Mouse (Mus musculus): ENCODE measurements around the gene Krt84.
"Not testable (repeated sequence)": the region's sequence is repeated elsewhere in the genome, so short reads cannot be mapped to it uniquely, and the experiment has no call there.

The Krt84 gene

DNA sequence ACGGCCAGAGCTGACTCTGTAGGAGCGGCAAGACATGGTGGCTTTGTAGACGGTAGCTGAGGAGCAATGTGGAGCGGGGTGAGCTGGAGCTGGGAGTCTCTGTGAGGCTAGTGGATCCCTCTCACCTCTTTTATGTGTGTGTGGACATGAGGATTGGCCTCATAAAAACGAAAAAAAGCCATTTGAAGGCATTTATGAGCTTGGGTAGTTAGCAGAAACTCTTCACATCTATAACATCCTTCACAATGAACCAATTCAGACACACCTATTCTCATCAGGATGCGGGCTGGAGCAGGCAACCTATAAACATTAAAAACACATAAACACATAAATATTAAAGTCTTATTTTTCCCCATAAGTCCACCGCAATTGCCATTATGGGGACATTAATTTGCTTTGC lies at the start of gene Krt84:
Krt84 (minus strand) TSS at position 101 of the 400 bp plus-strand sequence.
- CTCF ChIA-PET = no interaction called here

DNA sequence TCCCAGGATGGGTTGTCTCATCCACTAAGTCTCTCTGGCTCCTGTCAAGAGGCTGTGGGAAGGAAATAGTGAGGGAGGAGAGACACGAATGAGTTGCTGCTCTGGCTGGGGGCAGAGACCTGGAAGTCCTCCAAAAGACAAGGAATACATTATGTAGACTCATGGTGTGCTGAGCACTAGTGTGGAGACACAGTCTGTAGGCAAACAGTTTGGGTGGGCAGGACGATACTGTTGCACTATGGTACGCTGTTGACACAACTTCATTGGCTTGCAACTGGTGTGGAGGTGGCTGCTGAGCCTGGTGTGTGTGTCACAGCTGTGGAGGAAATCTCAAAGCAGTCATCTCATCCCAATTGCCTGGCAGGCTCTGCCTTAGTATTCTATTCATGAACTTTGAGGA lies 49.1 kb upstream of the Krt84 start:
- CTCF ChIA-PET = no interaction called here

DNA sequence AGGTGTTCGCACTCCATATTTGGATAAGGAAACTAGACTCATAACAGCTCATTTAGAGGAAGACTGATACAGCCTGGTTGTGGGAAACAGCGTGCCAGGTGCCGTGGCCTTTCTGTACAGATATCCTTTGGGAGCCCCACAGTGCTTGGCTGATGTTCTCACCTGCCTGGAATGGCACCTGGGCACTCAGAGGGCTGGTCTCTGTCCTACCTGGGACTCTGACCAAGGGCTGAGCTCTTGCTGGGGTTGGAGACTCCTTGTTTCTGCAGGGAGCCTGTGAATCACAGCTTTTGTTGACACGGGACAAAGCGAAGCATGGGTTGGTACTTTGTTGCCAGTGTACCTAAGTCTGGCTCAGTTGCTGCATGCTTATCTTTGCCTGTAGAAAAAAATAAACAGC lies 42.9 kb upstream of the Krt84 start:
- CTCF ChIA-PET = no interaction called here

DNA sequence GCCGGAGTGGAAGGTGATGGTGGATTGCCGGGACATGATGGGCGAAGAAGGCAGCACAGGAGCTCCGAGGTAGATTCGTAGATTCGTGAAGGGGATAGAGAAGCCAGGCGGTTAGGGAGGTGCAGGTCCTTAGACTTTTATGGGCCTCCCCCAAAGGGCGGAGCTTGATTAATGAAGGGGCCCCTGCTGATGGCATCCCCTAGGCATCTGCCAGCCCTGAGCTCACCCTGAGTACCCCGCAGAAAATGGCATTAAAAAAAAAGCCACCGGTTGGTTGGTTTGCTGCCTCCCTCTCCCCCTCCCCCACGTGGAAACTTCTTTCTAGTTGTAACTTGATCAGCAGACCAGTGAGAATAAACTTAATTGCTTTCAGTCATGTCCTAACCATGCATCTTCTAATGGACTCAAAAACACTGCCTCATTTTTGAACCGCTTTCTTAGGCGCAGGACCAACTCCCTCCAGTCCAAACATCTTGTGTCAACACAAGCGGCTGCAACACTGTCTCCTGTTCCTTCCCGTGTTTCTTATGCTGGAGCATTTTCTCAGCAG lies 41.3 kb upstream of the Krt84 start, which contains the start of gene Krt75:
Krt75 (minus strand) TSS at position 109 of the 550 bp plus-strand sequence.
- CTCF ChIA-PET = no interaction called here

DNA sequence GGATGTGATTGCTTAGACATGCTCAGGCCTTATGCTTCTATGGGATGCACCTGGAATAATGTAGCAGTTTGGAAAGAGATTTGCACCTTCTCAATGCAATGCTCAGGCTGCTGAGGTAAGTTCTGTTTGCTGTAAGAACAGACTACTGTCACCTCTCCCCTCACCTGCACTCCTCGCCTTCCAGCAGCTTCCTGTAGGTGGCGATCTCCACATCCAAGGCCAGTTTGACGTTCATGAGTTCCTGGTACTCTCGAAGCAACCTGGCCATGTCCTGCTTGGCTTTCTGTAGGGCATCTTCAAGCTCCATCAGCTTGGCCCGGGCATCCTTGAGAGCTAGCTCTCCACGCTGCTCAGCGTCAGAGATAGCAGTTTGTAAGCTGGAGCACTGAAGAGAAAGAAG lies 35.2 kb upstream of the Krt84 start:
- CTCF ChIA-PET = no interaction called here

DNA sequence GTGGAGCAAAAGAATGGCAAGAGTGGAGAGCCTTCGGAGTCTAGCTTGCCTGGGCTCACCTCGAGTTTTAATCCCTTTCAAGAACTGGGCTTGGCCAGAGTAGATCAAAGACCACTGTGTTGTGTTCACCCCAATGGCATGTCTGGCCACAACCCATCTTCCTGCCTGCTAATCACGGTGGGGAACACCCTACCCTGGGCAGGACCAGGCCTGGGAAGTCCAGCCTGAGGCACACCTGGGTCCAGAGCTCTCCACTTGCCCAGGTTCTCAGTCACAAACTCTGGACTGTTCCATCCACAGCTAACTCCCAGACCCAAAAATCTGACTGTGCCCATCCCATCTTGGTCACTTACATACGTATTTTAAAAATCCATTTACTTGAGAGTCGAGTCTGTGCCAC lies 30.2 kb upstream of the Krt84 start, which contains the start of gene Krt90:
Krt90 (minus strand) TSS at position 101 of the 400 bp plus-strand sequence.
- CTCF ChIA-PET = no interaction called here

DNA sequence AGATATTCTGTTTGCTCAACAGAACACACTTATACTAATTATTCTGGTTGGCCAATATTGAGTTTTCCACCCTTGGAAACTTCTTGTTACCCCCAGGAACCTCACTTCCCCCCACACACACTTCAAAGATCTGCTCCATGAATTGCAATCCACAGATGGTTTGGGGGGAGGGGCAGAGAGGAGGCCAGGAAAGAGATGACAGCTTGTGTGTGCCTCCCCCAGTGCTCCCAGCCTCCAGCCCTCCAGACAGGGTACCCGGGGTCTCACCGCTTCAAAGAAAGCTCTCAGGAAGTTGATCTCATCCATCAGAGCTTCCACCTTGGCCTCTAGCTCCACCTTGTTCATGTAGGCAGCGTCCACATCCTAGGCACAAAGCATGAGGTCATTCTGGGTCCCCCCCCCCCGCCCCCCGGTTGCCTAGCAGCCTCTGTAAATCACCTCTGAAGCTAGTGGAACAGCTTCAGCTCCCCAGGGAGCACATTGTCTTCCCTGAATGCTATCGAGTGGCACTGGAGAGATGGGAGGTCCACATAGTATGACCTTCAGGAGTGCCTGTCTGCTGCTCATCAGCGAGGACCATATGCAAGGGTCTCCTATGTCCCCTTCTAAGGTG lies 25.5 kb upstream of the Krt84 start:
- CTCF ChIA-PET = interaction anchor here (0.6 kb wide), 1 partner anchor 26 kb away, joined by 5 read pairs; no protein-coding TSS in a partner anchor

DNA sequence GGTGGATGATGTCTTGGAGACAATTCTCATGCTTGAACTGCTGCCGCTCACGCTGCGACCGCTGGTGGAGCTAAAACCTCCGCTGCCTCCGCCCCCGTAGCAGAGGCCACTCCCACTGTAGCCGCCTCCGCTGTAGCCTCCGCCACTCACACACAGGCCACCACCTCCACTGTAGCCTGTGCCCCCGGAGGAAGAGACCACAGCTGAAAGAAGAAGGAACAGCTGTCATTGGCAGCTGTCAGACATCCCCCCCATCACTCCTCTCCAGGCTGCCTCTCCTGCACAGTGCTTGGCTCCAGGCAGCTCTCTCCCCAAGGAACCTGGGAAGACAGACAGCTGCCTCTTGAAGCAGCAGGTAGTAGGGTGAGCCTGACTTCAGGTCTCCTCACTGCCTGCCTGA lies 20.5 kb upstream of the Krt84 start:
- CTCF ChIA-PET = no interaction called here

DNA sequence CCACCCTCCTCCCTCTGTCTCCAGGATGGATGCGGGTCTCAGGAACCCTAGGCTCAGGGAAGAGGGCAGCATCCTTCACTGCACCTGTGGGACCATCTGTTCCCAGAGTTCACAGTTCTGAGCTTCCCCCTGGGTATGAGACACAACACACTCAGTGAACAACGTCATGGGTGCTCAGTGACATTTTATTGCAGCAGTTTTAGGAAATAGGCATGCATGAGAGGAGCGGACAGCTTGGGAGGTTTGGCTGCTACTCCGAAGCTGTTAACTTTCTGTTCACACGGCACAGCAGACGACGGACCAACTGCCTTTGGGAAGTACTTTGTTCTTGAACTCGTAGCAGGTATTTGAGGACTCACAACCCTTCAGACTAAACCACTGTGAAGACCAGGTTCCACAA lies 19.6 kb upstream of the Krt84 start:
- CTCF ChIA-PET = no interaction called here

DNA sequence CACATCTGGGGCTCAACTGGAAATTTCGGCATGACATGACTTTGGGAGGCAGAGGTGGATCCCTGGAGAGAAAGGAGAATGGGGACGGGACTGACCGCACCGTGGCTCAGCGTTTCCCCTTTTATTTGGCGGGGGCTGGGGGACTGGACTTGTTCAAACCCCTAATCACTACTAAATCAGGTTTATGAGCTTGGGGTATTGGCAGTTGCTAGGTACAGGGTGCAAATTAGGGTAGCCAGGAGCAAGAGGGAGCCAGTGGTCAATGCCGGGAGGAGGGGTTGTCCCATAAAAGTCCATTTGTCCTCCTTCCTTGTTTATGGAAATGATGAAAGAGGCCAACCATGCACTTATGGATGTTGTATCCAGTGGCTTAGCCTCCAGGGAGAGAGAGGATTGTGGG lies 17.9 kb upstream of the Krt84 start, which contains the start of gene Krt82:
Krt82 (minus strand) TSS at position 101 of the 400 bp plus-strand sequence.
- CTCF ChIA-PET = interaction anchor here (0.5 kb wide), 1 partner anchor 10 kb away, joined by 4 read pairs; no protein-coding TSS in a partner anchor

DNA sequence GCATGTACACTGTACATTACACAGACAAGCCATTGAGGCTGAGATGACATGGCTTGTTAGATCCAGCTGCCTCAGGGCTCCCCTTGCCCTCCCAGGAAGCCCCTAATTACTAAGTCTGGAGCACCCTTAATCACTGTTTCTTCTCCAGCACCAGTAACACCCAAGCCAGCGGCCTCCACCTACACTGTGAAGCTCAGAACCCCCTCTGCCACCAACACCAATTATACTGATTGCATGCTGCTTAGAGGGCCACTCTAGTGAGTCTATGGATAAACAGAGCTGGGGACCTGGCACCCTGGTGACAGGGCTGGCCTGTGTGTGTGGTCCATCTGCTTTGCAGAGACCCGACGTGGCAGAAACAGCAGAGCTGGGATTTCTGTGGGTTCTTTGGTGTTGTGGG lies 11.9 kb upstream of the Krt84 start:
- CTCF ChIA-PET = no interaction called here

DNA sequence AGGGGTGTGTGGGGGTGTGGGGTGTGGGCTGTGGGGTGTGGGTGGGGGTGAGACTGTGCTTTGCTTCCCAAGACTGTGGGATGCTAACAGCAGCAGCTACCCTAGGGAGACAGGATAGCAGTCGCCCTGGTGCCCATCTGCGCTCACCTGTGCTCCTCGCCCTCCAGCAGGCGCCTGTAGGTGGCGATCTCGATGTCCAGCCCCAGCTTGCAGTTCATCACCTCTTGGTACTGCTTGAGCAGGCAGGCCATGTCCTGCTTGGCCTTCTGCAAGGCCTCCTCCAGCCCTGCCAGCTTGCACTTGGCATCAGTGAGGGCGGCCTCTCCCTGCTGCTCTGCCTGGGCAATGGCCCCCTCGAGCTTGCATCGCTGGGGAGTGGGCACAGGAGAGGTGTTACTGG lies 9.9 kb upstream of the Krt84 start:
- CTCF ChIA-PET = no interaction called here

DNA sequence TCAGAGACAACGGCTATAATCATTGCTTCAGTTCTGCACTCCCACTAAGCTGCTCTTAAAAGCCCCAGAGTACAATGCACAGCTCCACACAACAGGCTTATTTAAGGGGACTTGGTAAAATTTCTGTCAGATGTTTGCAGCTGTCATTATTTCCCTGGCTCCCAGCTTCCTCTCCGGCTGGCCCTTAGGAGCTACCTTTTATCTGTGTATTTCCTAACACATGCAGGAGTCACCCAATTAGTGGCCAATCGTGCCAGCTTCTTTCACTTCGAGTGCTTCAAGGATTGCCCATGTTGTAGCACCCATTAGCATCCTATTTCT lies 5.9 kb upstream of the Krt84 start:
- CTCF ChIA-PET = no interaction called here

DNA sequence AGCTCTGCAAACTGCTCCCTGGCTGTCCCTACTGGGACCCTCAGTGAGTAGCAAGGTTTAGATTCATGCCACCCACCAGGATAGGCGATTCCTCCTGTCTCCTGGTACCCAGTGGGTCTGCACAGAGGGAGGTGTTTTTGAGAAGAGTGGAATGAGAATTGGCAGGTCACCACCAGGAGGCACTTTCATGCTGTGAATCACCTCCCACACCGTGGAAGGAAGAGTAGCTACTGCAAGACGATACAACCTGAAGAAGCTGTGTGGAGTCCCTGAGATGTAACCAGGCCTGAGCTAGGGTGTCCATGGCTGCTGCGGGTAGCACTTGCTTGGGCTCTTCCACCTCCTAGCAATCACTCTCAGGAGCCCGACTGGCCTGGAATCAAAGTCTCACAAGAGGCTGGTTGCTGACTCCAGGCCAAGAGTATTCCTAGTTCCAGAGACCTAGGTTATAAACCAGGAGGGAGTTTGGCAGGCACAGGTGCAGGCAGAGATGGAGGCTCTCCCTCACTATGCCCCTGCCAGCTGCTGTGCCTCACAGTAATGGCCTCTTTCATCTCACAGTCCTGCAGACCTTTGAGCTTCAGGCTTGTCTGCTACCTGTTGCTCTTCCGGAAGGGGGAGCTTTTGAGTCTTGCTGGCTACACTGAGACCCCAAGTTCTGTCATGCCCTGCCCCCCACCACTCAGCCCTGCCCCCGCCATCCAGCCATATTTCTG lies 5.4 kb upstream of the Krt84 start:
- CTCF ChIA-PET = no interaction called here

DNA sequence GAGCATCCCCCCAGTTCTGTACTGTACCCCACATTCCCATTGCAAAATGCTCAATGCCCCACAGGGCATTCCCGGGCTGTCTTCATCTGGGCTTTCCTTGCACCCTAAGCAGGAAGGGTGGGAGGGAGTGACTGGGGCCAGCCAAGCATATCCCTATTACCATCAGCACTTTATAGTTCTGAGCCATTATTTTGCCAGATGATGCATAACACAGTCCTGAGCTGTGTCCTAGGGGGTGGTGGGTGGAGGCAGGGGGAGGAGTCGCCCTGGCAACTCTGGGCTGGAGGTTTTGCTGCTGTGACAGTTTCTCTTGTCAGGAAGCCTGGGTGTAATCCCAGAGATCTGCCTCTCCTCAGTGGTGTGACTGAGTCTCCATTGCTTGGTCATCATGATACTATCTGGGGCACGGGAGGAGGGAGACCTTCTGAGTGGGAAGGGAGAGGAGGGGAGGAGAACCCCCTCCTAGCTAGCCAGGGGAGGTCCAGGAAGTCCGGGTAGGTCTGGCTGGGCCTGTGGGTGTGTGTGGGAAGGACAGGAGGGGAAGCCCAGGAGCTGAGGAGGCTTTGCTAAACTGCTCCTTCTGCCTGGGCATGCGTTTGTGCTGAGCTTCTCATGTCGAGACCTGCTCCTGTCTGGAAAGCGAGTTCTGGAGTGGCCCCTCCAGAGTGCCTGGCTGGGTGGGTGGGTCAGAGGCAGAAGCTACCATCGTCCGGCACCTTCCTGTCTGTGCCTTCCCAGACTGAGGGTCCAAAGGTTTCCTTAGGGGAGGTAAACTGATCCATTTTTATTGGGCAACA lies 3.6 kb upstream of the Krt84 start:
- CTCF ChIA-PET = no interaction called here

DNA sequence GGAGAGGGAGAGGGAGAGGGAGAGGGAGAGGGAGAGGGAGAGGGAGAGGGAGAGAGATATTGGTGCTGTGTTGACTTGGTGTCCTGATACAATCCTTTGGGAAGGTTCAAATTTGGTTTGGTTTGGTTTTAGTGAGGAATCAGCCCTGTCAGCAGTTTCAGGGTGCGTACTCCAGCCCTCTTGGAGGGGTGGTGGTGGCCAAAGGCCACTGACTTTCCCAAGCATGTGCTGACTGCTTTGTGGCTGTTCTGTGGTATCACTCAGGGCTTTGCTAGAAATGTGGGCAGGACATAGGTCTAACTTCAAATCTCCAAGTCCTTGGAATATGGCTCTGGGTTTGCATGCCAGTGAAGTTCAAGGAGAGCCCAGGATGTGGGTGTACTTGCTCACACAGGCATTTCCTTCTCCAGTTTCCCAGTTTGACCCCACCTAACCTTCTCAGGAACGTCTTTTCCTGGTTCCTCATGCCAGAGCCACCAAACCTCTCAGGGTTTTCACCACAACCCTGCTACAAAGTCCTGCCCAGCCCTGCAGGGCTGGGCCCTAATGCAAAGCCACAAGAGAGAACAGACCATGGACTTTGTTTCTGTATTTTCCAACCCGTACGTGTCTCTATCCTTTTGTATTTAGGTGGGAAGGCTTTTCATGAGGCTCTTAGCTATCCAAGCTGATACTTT lies 9.9 kb downstream of the Krt84 start:
- CTCF ChIA-PET = no interaction called here

DNA sequence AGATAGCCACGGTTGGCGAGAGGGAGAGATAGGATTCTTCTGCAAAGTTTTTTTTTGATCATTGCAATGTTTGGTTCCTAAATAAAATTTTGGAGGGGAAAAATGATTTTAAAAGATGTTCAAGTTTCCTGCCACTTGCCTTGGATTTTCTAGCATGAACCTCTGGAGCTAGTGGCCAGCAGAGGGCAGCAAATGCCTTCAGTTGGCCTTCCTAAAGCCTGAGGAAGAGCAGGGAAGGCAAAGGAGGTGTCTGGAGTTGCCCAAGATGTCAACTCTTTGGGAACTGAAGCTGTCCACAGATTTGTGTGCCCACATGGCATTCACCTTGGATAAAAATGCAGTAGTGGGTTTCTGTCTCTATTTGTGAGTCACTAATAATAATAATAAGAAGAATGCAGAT lies 12.8 kb downstream of the Krt84 start:
- CTCF ChIA-PET = no interaction called here

DNA sequence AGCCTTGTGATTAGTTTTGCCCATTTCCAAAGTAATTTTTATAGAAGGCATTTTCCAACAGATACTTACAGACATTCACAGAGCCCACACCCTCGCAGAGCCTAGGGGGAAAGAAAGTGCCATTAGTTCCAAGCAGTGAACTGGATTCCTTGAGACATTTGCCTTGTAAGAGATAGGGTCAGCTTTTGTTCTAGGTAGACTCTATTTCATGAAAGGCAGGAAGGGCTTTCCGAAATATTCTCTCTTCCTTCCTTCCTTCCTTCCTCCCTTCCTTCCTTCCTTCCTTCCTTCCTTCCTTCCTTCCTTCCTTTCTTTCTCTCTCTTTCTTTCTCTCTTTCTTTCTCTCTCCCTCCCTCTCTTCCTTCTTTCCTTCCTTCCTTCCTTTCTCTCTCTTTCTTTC lies 15.5 kb downstream of the Krt84 start, which contains the start of gene Gm49425:
Gm49425 (minus strand) TSS at position 101 of the 400 bp plus-strand sequence.
- CTCF ChIA-PET = not testable (repeated sequence)

DNA sequence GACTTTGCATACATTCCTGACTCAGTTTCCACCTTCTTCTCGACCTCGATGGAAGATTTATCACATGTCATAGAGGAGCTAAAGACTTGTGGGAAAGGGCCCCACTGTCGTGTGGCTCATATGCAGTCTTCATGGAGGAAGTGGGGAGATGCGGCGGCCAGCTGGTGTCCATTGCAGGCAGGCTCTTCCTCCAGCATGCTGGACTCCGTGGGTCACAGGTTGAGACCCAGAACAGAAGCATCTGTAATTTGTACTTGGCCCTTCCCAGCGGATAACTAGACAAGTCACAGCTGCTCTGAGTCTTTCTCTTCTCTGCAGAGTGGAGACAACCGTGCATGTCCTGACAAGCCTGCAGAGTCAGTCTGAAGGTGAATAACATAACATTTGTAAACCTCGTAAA lies 24.4 kb downstream of the Krt84 start:
- CTCF ChIA-PET = no interaction called here

DNA sequence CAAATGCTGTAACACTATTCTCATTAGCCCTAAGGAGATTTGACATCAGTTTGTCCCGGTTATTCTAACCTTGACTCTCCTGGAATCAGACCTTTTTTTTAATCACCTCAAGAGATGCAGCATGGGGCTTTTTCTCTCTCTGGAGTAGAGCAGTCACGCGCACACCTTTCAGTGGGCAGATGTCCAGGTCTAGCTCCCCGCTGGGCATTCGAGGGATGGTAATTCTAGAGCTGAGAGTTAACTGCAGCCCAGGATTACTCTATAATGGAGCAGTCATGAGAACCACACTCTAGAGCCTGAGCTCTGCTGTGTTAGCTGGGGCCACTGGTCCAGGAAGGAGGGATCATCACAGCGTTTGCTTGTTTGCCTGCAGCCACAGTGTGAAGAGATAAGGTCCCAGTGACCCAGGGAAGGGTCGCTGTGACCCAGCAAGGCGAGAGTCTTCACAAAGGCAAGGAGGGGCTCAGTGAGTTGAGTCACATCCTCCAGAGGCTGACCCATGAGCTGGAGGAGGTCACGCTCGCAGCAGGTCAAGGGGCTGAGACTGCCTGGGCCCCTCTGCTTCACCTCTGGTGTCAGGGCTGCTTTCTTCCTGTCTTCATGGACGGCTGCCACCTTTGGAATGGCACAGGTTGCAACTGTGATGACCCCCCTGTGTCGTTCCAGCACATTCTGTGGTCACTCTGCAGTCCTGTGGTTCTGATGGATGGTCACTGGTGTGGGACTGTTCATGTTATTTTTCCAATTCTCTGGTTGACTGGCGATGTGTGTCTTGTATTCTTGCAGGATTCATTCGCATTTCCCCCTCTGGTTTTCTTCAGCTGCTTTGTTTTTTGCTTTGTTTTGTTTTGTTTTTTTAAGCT lies 25.5 kb downstream of the Krt84 start:
- CTCF ChIA-PET = no interaction called here

DNA sequence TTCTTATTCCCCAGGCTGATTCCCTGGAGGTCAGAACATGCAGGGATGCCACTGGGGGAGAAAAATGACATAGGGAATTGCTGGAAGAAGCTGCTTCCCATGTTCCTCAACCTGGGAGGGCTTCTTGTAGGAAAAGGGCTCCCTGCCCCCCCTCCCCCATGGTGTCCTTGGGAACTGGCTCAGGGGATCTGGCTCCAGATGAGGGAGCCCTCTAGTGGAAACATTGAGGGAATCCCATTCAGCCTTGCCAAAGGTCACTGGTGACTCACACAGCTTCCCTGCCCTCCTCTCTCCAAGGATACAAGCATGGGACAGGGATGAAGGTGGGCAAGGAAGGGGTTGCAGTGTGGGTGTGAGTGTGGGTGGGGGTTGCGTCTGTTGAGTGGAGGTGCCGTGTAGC lies 35.4 kb downstream of the Krt84 start:
- CTCF ChIA-PET = interaction anchor here (0.7 kb wide), 1 partner anchor 18 kb away, joined by 4 read pairs; no protein-coding TSS in a partner anchor
